Comparison of ENCODE assay signal across 20 mouse cellular contexts in the genomic region with DNA sequence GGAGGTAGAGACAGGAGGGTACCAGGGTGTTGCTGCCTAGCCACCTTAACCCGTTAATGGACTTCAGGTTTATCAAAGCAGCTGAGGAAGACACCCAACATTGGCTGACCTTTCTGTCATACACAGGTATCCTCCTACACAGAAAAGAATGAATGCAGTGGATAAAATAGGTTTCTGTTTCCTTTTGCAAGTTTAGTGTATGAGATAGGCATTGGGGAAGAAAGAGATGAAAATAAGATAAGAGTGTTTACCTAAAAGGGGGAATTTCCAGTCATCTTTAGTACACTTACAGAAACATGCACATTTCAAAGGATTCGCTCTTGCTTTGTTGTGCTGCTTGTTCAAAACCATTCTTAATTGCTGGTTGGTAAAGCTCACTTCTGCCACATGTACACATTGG.
"Had no signal": no experiment of that assay in that cellular context is flagged by ENCODE, and none has a peak within 500 bp of the region (broad histone marks: within the 10 kb centered on the region; RNA-seq: fewer than 3 reads in every experiment).

No protein-coding gene starts in this region.

- H3K4me3 ChIP-seq: lung, embryonic 15.5 days; megakaryocyte, embryonic 14.5 days; midbrain, embryonic 13.5 days; midbrain, embryonic 15.5 days; neural tube, embryonic 13.5 days; neural tube, embryonic 15.5 days had no signal

- H3K27me3 ChIP-seq: lung, embryonic 15.5 days; megakaryocyte, embryonic 14.5 days; midbrain, embryonic 13.5 days; midbrain, embryonic 15.5 days; neural tube, embryonic 13.5 days; neural tube, embryonic 15.5 days had no signal

- DNase-seq: lung, adult 2 months; lung, postnatal 14 days; lung, postnatal 36 days; retina, postnatal 1 day; right cerebral cortex, adult 18-20 months; right cerebral cortex, postnatal 25 days; right cerebral cortex, postnatal 4 days; spleen, adult 18-20 months; thymus, adult 18-20 months; thymus, postnatal 14 days; thymus, postnatal 36 days had no signal

- H3K27ac ChIP-seq: lung, embryonic 15.5 days; macrophage; midbrain, embryonic 13.5 days; midbrain, embryonic 15.5 days; neural tube, embryonic 13.5 days; neural tube, embryonic 15.5 days had no signal

- H3K4me2 ChIP-seq: lung, embryonic 15.5 days; midbrain, embryonic 11.5 days; midbrain, embryonic 13.5 days; midbrain, embryonic 15.5 days; neural tube, embryonic 13.5 days; neural tube, embryonic 15.5 days had no signal

- H3K9me3 ChIP-seq: lung, embryonic 15.5 days; megakaryocyte, embryonic 14.5 days; midbrain, embryonic 13.5 days; midbrain, embryonic 15.5 days; neural tube, embryonic 13.5 days; neural tube, embryonic 15.5 days had no signal

- H3K4me1 ChIP-seq: lung, embryonic 15.5 days; midbrain, embryonic 13.5 days; midbrain, embryonic 15.5 days; neural tube, embryonic 13.5 days; neural tube, embryonic 15.5 days had no signal

- ATAC-seq: lung, postnatal 0 days; midbrain, embryonic 13.5 days; midbrain, embryonic 15.5 days had no signal

- H3K9ac ChIP-seq: lung, embryonic 15.5 days; midbrain, embryonic 13.5 days; midbrain, embryonic 15.5 days; neural tube, embryonic 13.5 days; neural tube, embryonic 15.5 days had no signal
